Mouse (Mus musculus) heart, postnatal 10 days (tissue): ENCODE measurements at regions not wholly inside any gene's neighbourhood (a gene's known extent, or its start where the extent isn't known, plus 50 kb on each side); places are given as distances from the start of the nearest gene placed in this dataset.
A peak's percentile ranks its signal among the peaks of the same experiment; 100 is the strongest.

Experiments
- DNase-seq, 2 experiments: peaks; one replicate each; pipeline ENCODE4 v3.0.0; 2021
- intact Hi-C: fragments of 180-260 bp; cut with DNase I; formaldehyde crosslinking; loops from one replicate; pipeline ENCODE4 v1.15.1; 2025

DNA sequence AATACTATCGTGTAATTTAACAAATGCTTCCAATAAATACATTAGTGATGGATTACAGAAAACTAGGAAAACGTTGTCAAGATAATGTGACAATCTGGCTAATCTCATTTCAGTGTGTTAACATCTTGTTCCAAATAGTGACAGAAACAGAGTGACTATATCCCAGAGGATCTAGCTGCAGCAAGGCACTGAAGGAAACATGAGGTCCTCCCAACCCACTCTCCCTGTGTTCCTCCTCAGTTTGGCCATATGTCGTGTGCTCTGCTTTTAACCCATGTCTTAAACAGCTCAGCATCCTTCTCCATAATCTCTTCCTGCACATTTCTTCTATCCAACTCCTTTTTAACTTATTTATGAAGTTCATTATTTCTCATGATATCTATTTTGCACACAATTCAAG, 223.6 kb upstream of the Lyplal1 start:
- DNase-seq = no peak
- intact Hi-C loops = no loop called here

DNA sequence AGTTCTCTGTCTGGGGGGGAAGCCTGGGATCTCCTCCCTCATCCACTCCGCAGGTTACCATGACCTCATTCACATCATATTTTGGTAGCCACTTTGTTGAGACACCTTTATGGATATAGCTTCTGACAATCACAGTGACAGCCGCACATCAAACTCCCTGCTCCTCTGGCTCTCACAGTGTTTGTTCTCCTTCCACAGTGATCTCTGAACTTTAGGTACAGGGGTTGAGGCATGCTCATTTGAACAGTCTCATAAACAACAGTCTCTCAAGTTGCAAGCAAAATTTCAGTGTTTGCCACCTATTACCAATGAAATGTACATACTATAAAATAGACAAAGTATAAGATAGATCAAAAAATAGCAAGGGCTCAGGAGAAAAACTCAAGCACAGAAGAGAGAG, 200.2 kb upstream of the Lyplal1 start:
- no peak for DNase-seq
- intact Hi-C loops = no loop called here

DNA sequence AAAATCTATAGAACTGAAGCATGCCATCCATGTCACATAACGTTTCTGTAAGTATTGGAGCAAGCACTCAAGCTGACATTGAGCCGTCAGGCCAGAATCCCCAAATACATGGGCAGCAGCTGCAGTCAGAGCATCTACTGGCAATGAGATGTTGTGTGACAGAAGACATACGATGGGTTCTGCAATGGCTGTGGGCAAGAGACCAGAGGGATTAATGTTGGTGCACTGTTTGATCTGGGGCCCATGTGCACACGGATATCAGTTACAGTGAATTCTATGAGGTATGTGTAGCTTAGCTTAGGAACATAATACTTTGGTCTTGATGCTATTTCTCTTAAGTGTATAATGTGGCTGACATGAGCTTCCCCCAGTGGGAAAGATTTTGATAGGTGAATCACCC, 197.1 kb upstream of the Lyplal1 start:
- intact Hi-C loops = no loop called here
- DNase-seq = no peak

DNA sequence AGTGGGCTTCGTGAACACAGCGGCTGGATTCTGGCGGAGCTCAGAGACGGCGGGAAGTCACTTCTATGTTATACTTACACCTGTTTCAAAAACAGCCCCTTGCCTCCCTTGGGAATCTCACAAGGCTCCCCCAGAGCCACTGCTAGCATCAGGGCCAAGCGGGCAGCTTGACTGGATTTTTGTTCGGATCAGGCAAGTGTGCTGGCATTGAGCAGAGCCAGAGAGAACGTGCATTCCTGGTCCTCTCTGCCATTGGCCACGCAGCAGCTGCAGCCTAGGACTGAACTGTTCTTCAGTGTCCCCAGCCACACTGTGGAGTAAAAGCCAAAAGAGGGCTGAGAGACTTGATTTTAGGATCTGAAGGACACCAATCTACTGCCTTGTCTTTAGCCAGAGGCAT, 195.6 kb upstream of the Lyplal1 start:
- DNase-seq = peak; percentile 13 to 15
- intact Hi-C loops = no loop called here

DNA sequence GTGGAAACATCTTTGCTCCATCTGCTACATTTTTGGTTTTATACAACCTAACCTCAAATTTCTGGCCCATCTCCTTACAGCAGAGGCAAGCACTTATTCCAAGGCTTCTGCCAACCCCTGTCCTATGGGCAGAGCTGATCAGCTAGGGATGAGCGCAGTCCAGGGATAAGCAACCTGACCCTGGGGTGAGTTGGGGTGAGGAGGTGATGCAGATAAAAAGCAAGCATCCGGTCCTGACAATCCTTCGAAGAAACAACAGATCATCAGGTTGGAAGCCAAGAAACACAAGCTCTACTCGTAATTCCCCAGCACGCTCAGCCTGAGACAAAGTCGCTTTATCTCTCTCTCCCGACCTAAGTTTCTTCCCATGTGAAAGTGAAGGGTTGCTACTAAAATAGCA, 194.9 kb upstream of the Lyplal1 start:
- peak; percentile 11 to 17 for DNase-seq
- intact Hi-C loops = no loop called here

DNA sequence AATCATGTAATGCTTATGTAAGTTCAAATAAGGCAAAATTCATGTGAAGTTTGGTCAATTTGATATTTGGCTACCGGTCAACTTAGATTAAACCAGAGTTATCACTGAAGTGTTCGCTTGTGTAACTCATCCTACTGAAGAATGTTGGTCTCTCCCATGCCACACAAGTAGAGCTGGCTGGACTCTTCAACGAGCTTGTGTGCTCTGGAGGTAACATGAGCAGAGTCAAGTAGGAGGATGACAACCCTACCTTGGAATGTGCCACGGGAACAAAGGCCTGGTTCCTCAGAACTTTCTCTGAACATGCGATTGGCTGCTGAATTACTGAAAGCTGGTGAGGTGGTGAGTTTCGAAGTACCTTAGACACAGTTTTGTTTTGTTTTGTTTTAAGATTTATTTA, 190.5 kb upstream of the Lyplal1 start:
- no peak for DNase-seq
- intact Hi-C loops = no loop called here

DNA sequence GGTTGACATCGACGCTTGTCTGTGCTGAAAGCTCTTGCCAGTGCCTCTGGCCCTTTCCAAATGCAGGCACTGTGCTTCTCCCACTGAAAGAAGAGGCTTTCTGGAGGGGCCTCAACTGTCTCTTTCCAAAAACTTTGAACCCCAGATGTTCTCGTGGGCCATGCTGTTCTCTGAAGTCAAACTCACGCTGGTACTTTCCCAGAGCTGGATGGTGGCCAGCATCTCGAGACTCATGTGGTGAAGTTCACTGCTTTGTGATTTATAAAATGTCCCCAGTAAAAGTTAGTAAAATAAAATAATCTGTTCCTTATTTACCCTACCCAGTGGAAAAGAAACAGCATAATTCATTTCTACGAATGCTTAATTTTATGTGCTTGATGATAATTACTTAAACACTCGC, 180.4 kb upstream of the Lyplal1 start:
- no peak for DNase-seq
- intact Hi-C loops = no loop called here

DNA sequence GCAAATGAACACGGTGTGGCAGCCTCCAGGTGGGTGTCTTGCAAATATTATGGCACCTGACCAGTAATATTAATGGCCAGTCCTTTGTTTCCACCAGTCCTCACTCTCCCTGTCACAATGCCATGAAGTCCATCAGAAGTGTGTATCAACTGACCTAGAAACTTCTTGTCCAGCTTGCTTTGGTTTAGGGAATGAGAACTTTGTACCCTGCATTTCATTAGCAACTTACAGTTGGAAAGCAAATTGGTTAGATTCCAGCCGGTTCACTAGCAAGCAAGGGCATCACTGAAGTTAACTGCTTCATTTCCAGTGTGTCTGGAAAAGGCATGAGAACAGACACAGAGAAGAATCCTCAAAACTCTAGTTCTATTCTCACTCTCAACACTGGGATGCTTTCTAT, 178.1 kb upstream of the Lyplal1 start:
- intact Hi-C loops = no loop called here
- no peak for DNase-seq

DNA sequence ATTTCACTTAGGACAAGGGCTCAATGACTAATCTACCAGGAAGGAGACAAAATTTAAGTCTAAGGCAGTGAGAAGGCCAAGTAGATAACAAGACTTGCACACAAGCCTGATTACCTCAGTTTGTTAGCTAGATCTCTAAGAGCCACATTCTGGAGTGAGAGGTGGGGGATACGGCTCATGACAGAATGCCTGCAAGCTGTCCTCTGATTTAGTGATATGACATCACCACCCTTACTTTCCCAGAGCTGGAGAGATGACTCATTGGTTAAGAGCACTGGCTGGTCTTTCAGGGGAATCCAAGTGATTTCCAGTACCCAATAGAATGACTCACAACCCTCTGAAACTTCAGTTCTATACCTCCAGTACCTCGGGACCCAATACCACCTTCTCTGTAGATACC, 177.5 kb upstream of the Lyplal1 start:
- DNase-seq = no peak
- intact Hi-C loops = no loop called here

DNA sequence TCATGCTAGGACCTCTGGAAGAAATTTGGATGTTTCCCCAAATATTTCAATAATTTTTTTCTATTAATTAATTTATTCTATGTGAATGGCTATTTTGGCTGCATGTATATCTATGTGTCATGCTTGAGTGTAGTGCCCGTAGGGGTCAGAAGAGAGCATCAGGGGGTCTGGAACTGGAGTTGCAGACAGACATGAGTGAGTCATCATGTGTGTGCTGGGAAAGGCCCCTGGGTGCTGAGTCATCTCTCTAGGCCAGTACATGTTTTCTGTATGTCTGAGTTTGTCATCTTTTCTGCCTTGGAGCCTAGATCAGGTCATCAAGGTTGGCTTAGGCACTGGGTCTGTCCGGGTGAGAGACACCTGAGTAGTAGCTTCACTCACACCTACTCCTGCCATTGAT, 172.0 kb upstream of the Lyplal1 start:
- intact Hi-C loops = no loop called here
- no peak for DNase-seq

DNA sequence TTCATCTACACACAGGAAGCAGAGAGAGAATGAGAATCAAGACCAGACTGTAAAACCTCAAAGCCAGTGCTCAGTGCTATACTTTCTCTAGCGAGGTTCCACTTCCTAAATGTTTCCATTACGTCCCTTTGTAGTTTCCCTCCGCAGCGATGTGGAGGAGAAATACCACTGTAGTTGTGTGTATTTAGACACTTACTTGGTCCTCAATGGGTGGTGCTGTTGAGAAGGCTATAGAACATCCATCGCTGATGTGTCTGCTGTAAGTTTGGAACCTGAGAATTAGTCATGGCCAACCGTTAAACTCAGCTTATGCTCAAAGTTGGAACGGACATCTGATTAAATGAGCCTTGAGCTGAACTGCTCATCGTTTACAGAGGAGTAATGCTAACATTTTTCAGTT, 170.7 kb upstream of the Lyplal1 start:
- intact Hi-C loops = no loop called here
- DNase-seq = no peak

DNA sequence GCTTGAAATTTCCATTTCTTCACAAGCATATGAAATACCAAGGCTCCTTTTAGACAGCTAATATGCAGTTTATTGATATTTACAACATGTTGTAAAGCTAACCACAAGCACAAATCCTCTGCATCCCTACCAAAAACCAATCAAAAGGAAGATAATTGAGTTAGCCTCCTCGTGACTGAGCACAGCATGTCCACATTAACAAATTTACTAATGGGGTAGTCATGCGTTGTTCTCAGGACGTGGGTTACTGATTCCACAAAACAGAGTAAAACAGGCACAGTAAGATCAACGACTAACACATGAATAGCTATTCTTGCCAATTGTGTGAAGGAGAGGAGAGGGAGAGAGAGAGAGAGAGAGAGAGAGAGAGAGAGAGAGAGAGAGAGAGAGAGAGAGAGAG, 169.3 kb upstream of the Lyplal1 start:
- intact Hi-C loops = no loop called here
- DNase-seq = no peak

DNA sequence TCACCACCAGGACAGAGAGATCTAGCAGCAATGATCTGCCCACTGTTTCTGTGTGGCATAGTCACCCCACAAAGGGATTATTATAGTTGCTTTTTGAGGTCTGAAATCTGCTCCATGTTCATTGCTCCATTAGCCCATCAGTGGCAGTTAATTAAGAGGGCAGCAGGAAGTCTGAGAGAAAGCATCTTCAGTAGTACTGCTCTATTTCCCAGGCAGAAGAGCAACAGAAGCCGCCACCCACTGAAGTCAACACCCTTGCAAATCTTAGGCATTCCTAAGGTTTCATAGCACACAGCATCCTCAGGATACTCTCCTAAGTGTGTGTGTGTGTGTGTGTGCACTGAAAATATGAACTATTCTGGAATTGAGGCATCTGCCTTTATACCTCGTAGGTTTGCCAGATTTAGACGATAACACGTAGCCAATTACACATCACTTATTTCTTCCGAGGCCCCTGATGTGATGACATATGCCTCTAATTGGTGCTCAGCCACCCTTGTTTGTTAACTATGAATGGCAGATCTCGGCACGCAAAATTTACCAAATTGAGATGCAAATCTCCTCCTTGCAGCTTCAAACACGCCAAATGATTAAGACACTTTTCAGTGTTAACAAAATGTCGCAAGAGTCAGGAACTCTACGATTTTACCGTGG, 161.0 kb upstream of the Lyplal1 start:
- intact Hi-C loops = no loop called here

DNA sequence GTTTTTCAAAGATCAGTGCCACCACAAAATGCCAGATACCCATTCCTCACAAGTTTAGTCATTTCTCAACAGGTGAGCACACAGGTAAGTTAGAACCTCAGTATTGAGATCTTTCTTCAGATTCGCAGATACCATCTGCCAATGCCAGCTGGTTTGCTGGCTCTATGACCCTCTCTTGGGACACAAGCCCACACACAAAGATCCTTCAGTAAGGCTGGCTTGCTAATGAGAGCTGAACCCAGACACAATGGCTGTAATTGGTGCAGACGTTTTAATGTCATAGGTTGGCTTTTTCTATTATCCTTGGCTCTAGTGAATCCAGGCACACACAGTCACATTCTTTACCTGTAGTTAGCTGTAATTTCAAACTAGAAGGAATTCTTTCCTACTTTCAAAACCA, 154.3 kb upstream of the Lyplal1 start:
- DNase-seq = no peak
- intact Hi-C loops = no loop called here

More for the DNA sequence above, 161.0 kb upstream of the Lyplal1 start:
- DNase-seq = no peak

DNA sequence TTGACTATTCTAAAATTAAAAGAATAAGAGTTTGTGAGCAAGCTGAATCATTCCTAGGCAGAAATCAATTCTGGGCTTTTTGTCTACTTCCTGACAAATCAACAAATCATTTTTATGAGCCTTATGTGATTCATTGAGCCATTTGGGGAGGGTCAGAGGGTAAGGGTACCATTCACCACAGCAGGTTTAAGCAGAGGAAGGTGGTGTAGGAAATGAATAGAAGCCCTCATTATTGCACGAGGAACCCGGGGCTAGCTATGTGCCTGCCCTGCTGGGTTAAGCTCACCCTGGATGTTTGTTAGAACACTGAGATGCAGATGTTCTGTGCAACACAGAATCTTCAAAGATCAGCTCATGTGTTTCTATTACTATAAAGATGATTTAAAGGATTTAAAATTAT, 150.2 kb upstream of the Lyplal1 start:
- intact Hi-C loops = no loop called here
- DNase-seq = no peak

DNA sequence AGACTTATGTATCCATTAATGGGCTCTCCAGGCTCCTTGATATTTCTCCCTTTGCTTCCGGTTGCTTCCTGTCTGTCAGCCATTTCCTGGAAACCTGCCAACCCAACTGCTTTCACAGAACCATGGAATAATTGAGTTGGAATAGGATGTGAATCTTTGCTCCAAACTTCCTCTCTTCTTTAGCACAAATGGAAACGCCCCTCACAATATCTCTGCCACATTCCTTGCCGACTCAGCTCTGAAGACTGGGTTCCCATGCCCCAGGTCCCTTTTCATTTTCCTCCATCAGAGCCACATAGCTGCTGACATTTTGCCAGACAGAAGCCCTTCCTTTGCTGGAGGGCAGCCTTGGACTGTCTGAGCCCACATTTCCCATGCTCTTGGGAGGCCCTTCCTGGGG, 147.5 kb upstream of the Lyplal1 start:
- intact Hi-C loops = no loop called here
- peak; percentile 68 to 72 for DNase-seq

DNA sequence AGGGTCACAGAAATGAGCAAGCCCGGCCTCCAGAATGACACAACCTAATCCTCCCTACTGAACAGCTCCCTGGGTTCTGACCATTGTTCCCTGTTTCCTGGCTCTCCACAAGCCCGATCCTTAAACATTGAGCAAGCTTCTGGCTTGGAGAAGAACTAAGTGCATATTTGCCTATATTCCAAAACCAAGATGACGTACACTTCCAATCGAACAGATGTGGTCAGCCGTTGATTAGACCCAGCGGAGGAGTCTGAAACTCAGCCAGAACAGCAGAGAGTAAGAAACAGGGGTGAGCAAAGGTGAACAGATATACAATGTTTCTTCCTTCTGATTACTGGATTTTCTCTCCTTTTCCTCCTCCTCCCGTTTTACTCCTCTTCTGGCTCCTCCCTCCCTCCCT, 146.8 kb upstream of the Lyplal1 start:
- peak; percentile 39 to 63 for DNase-seq
- intact Hi-C loops = no loop called here

DNA sequence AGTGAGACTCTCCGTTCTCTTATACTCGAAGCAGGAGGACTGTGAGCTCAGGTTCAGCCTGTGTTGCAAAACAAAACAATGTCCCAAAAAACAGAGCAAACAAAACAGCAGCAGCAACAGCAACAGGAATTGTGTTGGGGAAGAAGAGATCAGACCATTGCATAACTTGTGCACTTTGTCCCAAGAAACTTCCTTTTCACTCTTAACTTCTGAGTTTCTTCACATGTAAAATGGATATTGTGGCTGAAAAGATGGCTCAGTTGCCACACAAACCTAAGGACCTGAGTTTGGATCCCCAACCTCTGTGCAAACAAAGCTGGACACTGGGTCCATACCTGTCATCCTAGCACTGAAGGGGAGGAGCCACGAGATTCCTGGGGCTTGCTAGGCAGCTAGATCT, 146.1 kb upstream of the Lyplal1 start:
- DNase-seq = no peak
- intact Hi-C loops = no loop called here

DNA sequence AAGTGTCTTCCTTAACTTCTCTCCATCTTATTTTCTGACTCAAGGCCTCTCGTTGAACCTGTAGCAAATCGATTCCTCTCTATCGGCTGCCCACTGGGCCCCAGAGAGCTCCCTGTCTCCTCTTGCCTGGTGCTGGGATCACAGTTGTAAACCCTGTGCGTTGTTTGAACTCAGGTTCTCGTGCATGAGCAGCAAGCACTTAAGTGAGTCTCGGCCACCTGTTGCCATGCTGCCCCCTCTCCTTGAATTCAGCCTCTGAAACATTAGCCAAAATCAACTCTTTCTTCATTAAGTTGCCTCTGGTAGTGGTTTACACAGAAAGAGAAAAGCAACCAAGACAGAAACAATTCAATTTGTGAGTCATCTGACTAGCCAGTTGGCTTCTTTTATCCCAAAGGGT, 144.9 kb upstream of the Lyplal1 start:
- no peak for DNase-seq
- intact Hi-C loops = no loop called here

DNA sequence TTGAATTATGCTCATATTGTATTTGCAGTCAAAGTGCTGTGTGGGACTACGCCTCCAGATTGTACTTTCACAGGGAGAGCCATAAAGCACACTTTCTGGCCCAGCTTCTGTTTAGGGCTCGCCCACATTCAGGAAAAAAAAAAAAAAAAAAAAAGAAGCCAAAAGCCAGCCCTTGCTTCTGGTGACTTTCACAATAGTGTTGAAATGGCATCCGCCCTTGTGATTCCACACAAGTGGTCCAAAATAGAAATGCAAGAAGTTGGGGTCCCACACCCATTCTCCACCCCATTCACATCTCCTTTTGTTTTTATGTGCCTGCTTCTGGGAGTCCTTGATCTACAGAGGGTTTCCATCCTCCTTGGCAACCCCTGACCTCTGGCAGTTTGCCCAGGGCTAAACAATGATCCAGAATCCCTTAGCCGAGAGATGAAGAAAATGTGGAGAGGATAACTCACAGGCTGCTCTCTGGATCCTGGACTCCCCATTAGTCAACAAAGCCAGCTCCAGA, 144.3 kb upstream of the Lyplal1 start:
- intact Hi-C loops = no loop called here
- peak; percentile 91 for DNase-seq

DNA sequence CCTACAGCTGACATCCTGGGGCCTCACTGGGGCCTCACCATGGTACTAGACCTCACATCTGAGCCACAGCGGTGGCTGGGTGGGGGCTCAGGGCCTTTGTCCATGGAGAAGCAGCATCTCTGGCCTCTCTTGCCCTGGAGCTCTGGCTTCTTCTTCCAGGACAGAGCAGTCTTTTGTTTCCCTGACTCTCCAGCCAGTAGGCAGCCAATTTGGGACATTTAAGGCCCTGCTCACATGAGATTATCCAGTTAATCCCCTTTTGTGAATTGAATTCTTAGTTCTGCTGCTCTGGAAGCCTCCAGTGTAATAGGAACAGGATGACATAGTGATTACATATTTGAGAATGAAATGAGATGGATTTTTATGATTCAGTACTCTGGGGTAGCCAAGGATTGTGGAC, 140.5 kb upstream of the Lyplal1 start:
- intact Hi-C loops = no loop called here
- no peak for DNase-seq

DNA sequence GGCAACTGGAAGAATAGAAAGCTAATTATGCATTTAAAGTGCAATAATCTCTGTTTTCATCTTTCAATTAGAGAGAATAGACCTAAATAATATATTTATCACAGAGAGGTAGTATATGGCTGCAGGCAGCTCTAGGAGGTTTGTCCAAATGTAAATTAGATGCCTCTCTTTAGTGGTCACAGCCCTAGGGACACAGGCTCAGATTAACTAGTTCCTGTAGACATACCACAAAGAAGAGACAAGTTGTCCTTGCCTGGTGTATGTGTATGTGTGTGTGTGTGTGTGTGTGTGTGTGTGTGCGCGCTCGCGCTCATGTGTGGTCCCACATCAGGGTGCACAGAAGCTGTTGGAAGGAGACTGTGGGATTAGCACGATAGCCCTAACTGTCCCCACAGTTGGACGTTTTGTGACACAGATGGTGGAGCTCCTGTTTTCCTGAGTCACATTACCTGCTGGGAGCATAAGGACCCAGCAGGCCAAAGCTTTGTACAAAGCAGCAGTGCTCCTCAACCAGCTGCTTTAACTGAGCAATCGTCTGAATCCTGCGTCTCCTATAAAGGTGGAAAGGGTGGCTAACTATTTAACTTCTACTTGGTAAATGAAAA, 138.5 kb upstream of the Lyplal1 start:
- DNase-seq = no peak
- intact Hi-C loops = no loop called here

DNA sequence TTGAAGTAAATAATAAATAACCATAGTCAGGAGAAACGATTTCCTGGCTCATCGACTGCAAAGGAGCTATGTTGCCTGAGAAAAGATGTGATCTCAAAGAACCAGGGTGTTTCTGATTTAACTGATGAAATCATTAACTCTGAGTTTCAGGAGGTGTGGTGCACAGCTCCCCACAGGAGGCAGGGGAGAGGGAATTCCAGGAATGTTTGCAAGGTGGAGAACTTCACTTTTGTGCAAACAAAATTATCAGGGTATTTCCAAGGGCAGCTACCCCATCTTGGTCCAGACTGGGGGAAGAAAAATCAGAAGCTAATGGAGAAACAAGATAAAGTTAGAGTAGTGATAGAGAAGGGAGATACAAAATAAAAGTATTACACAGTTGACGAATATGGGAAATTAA, 137.4 kb upstream of the Lyplal1 start:
- intact Hi-C loops = no loop called here
- DNase-seq = no peak
